Mouse (Mus musculus): ENCODE data around the gene Tnip2.

GRCm38 (mm10) chr5:34515096-34515495, 1.3 kb upstream of the Tnip2 start:
- TF ChIP-seq CHD2 (IDR thresholded peaks at IDR 0.05; ENCODE audit: low read depth, low read length), result no peak
- TF ChIP-seq ZC3H11A (IDR thresholded peaks at IDR 0.05; ENCODE audit: borderline replicate concordance, low read depth, low read length), result no peak
- no peak for TF ChIP-seq ZNF384 (IDR thresholded peaks at IDR 0.05; ENCODE audit: low read depth, low read length)
- TF ChIP-seq MAFK (IDR thresholded peaks at IDR 0.05; ENCODE audit: insufficient read depth, low read depth, low read length), result no peak

Data from ES-E14 (cell line).